Mouse (Mus musculus) brain, embryonic 14.5 days (tissue): Measurements from ENCODE around the gene Rhov.

Experiments
- CTCF ChIP-seq: fragments of 200-500 bp; IDR thresholded peaks from 2 replicates; pipeline ENCODE4 v1.5.1; 2012; ENCODE audit warnings: inconsistent platforms, mild to moderate bottlenecking, moderate library complexity, borderline replicate concordance; ENCODE audit not compliant: insufficient read depth, insufficient read length; ENCODE audit errors: extremely low read depth
- POLR2A ChIP-seq: fragments of 200-500 bp; IDR thresholded peaks from 2 replicates; pipeline ENCODE4 v1.6.1; 2012; ENCODE audit warnings: mild to moderate bottlenecking, inconsistent platforms, borderline replicate concordance; ENCODE audit not compliant: poor library complexity, insufficient read depth, insufficient read length, severe bottlenecking; ENCODE audit errors: extremely low read depth

GRCm38 (mm10) chr2:119289014-119289416 lies 17.9 kb upstream of the Rhov start:
- TF ChIP-seq CTCF (no peak), POLR2A (no peak)
